Mouse (Mus musculus): Measurements from ENCODE around the gene Lars2. TPM values are rescaled to one million over a fixed set of nuclear protein-coding genes. Genes with fewer than 3 reads are reported as not detected.

Gene Lars2
- polyA plus RNA-seq, 1 experiment from 2014 or later: 819 TPM

DNA sequence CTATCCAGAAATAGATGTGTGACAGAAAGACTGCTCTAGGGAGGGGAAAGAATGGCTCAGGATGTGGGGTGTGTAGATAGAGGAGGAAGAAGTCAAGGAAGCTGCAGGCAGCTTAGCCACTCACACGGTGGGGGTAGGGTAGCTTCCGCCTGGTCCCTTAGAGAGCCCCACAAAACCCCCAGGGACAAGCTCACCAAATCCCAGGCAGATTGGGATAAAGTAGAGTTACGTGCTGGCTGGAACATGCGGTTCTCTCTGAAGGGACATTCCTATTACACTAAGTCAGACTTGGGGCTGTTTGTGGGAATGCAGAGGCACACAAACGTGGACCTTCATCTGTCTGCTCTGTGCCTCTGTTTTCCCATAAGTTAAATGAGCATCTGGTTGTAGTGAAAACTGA is 124.2 kb downstream of the Lars2 start:
- Histone ChIP-seq H3K27me3 (ENCODE audit: control insufficient read depth, insufficient read depth, low read depth, low read length) (no peaks in the 10 kb centered on the region), H3K9me3 (ENCODE audit: control insufficient read depth, low read length) (no peaks in the 10 kb centered on the region), H3K4me3 (ENCODE audit: low read length) (no peak overlapping the region), H3K4me2 (ENCODE audit: low read depth, low read length) (no peak overlapping the region), H3K36me3 (ENCODE audit: control insufficient read depth, insufficient read depth, low read length) (no peaks in the 10 kb centered on the region), H3K27ac (ENCODE audit: low read length) (peak overlapping the region; percentile 60), H3K9ac (ENCODE audit: low read length) (no peak overlapping the region), H3K4me1 (replicated peaks; ENCODE audit: control insufficient read depth, insufficient read depth, low read length) (peaks cover 35% of the 10 kb centered on the region)
- ATAC-seq (ENCODE audit: low read depth): peak; percentile 49
- 56% methylated on average over 5 of the region's 5 CpGs for WGBS

DNA sequence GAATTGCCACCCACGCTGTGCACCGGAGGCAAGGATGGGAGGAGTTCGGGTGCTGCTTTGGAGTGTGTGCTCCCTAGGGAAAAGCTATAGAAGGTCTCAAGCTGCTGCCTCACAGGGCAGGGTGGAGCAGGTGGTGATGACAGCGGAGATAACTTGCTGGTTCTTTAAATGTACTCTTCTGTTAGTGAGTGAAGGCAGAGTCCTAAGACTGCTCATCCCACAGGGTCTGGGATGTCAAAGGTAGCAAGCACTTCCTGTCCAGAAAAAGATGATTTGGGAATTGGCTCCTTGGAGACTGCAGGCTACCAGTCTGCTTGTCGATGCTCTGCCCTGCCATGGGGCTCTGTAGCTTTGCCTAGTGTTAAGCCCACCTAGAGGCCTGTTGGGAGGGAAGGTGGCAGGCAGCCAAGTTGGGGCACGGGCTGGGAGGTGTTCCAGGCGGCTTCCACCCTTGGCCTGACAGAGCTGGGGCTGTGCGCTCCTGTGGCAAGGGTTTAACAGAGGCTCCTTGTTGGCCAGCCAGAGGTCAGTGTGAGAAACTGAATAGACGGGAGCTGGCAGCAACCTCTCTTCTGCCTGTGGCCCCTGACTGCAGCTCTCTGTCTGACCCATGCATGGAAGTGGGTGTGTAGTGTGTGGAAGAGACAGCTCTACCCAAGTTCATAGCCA is 125.3 kb downstream of the Lars2 start:
- 46% methylated on average over 9 of the region's 9 CpGs for WGBS
- peak; percentile 67 for ATAC-seq (ENCODE audit: low read depth)
- peak overlapping the region; percentile 58 for H3K27ac ChIP-seq (ENCODE audit: low read length)

DNA sequence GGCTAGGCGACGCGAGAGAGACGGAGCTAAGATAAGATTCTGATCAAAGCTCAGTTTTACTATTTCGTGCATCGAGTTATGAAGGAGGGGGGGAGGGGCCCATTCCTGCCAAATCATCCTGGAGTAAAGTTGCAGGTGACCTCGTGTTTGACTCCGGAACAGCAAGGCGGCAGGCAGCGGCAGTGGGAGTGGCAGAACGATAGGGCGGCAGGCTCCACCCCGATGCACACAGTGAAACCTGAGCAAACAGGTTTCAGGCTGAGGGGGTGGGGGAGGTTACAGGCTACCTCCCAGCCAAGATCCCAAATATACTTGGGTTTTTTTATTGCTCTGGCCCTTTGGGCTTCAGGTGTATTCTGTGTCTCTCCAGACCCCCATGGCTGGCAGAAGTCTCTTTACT is 129.9 kb downstream of the Lars2 start:
- no peak for ATAC-seq (ENCODE audit: low read depth)
- Histone ChIP-seq H3K4me1 (replicated peaks; ENCODE audit: control insufficient read depth, insufficient read depth, low read length) (peaks cover 37% of the 10 kb centered on the region), H3K9me3 (ENCODE audit: control insufficient read depth, low read length) (no peaks in the 10 kb centered on the region), H3K36me3 (ENCODE audit: control insufficient read depth, insufficient read depth, low read length) (peaks cover 5% of the 10 kb centered on the region; the same call in 1 of the 2 replicates), H3K4me3 (ENCODE audit: low read length) (no peak overlapping the region), H3K9ac (ENCODE audit: low read length) (no peak overlapping the region), H3K27me3 (ENCODE audit: control insufficient read depth, insufficient read depth, low read depth, low read length) (no peaks in the 10 kb centered on the region), H3K4me2 (ENCODE audit: low read depth, low read length) (peak overlapping the region; percentile 39), H3K27ac (ENCODE audit: low read length) (no peak overlapping the region)
- WGBS: 18% methylated on average over 13 of the region's 13 CpGs

More for the DNA sequence above, 125.3 kb downstream of the Lars2 start:
- no peaks in the 10 kb centered on the region for H3K36me3 ChIP-seq (ENCODE audit: control insufficient read depth, insufficient read depth, low read length)
- no peak overlapping the region for H3K4me2 ChIP-seq (ENCODE audit: low read depth, low read length)
- H3K4me1 ChIP-seq (replicated peaks; ENCODE audit: control insufficient read depth, insufficient read depth, low read length): peaks cover 45% of the 10 kb centered on the region
- H3K4me3 ChIP-seq (ENCODE audit: low read length): no peak overlapping the region
- no peaks in the 10 kb centered on the region for H3K27me3 ChIP-seq (ENCODE audit: control insufficient read depth, insufficient read depth, low read depth, low read length)
- H3K9ac ChIP-seq (ENCODE audit: low read length): peak overlapping the region; percentile 40; the same call in 1 of the 2 replicates
- no peaks in the 10 kb centered on the region for H3K9me3 ChIP-seq (ENCODE audit: control insufficient read depth, low read length)

DNA sequence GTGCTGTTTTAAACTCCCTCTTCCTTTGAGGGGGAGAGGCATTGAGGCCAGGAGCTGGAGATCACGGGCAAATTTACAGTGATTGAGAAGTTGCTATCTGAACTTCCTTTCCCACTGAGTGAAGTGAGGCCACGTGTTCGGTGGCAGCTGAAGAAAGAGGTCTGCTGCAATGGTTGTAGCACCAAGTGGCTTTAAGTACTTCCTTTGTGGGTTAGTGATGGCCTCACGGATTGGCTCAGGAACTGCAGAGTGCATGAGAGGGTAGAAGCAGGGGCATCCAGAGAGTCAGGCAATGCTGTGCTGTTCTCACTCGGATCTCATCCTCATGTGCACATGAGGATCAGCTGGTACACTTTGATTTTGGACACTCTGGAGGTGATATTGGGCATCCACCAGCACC is 131.2 kb downstream of the Lars2 start:
- peaks cover 27% of the 10 kb centered on the region for H3K4me1 ChIP-seq (replicated peaks; ENCODE audit: control insufficient read depth, insufficient read depth, low read length)
- no peak overlapping the region for H3K27ac ChIP-seq (ENCODE audit: low read length)
- H3K36me3 ChIP-seq (ENCODE audit: control insufficient read depth, insufficient read depth, low read length): peaks cover 9% of the 10 kb centered on the region
- no peak overlapping the region for H3K4me3 ChIP-seq (ENCODE audit: low read length)
- ATAC-seq (ENCODE audit: low read depth): peak; percentile 78
- no peaks in the 10 kb centered on the region for H3K27me3 ChIP-seq (ENCODE audit: control insufficient read depth, insufficient read depth, low read depth, low read length)
- H3K9me3 ChIP-seq (ENCODE audit: control insufficient read depth, low read length): no peaks in the 10 kb centered on the region
- no peak overlapping the region for H3K4me2 ChIP-seq (ENCODE audit: low read depth, low read length)
- no peak overlapping the region for H3K9ac ChIP-seq (ENCODE audit: low read length)
- WGBS: 29% methylated on average over 5 of the region's 5 CpGs

DNA sequence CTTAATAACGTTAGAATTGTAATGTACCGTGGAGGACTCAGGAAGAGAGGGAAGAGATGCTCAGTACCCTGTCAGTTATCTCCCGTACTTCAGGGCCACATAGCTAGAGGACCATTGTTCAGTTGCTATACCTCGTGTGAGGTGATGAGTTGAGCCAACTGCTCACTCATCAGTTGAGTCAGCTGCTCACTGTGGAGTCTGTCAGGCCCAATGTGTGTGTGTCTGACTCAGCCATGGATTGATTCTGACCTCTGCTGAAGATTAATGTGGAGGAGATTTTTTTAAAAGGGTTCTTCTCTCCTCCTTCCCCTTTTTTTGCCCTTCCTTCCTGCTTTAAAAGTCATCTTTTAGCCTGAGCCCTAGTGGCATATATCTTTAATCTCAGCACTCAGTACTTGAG is 133.8 kb downstream of the Lars2 start:
- peaks cover 39% of the 10 kb centered on the region for H3K4me1 ChIP-seq (replicated peaks; ENCODE audit: control insufficient read depth, insufficient read depth, low read length)
- no peak for ATAC-seq (ENCODE audit: low read depth)
- H3K27ac ChIP-seq (ENCODE audit: low read length): no peak overlapping the region
- no peaks in the 10 kb centered on the region for H3K27me3 ChIP-seq (ENCODE audit: control insufficient read depth, insufficient read depth, low read depth, low read length)
- no peak overlapping the region for H3K9ac ChIP-seq (ENCODE audit: low read length)
- no peaks in the 10 kb centered on the region for H3K9me3 ChIP-seq (ENCODE audit: control insufficient read depth, low read length)
- WGBS: 76% methylated on average over 4 of the region's 4 CpGs
- H3K36me3 ChIP-seq (ENCODE audit: control insufficient read depth, insufficient read depth, low read length): peaks cover 14% of the 10 kb centered on the region
- H3K4me3 ChIP-seq (ENCODE audit: low read length): no peak overlapping the region
- no peak overlapping the region for H3K4me2 ChIP-seq (ENCODE audit: low read depth, low read length)

DNA sequence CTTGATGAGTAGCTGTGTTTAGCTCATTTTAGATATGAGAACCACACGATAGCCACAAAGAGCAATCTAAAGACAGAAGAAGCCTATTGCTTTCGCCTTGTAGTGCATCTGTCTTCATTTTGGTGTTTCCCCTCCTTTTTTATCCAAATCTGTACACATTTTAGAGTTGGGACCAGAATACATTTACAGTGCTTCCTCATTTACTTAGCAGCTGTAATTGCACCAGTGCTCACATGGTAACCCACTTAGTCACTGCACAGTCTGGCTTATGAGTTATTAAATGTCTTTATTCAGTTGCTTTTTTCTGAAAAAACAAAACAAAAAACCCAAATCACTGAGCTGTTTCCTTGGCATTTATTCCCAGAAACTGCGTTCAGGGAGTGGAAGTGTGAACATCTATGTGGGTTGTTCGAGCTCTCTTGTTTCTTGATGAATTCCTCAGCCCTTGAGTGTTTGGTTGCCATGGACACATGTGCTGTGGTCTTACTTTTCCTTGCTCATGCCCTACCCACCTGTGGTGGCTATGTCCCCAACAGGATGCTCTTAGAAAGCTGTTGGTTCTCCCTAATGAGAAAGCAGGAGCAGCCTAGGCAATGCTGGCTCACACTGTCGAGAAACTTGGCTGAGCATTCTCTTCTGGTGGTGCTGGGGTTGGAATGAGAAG is 136.6 kb downstream of the Lars2 start:
- Histone ChIP-seq H3K9ac (ENCODE audit: low read length) (no peak overlapping the region), H3K4me1 (replicated peaks; ENCODE audit: control insufficient read depth, insufficient read depth, low read length) (peaks cover 31% of the 10 kb centered on the region), H3K4me2 (ENCODE audit: low read depth, low read length) (no peak overlapping the region), H3K9me3 (ENCODE audit: control insufficient read depth, low read length) (no peaks in the 10 kb centered on the region), H3K27ac (ENCODE audit: low read length) (no peak overlapping the region; the same call in 1 of the 2 replicates), H3K36me3 (ENCODE audit: control insufficient read depth, insufficient read depth, low read length) (peaks cover 14% of the 10 kb centered on the region), H3K4me3 (ENCODE audit: low read length) (no peak overlapping the region), H3K27me3 (ENCODE audit: control insufficient read depth, insufficient read depth, low read depth, low read length) (no peaks in the 10 kb centered on the region)
- WGBS: 63% methylated on average over 5 of the region's 5 CpGs
- no peak for ATAC-seq (ENCODE audit: low read depth)

DNA sequence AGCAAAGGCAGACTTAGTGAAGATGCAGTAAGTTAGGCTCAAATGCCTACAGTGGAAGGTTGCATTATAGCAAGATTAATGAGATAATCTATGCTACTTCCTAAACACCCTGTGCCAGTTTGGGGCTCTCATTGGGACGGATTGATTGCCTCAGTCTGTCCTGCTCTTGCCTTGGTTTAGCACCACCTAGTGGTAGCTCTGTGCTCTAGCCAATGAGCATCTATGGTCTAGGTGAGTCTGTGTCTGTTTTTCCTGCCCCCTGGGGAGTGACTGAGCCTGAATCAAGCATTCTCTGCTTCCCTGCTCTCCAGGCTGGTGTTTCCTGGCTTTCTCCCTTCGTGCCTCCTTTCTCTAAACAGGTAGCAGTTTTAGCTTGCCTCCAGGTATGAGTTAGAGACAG is 137.6 kb downstream of the Lars2 start:
- no peak overlapping the region for H3K4me2 ChIP-seq (ENCODE audit: low read depth, low read length)
- no peaks in the 10 kb centered on the region for H3K27me3 ChIP-seq (ENCODE audit: control insufficient read depth, insufficient read depth, low read depth, low read length)
- ATAC-seq (ENCODE audit: low read depth): peak; percentile 27; the same call in 1 of the 2 replicates
- no peak overlapping the region for H3K9ac ChIP-seq (ENCODE audit: low read length)
- no peak overlapping the region for H3K27ac ChIP-seq (ENCODE audit: low read length)
- 13% methylated on average over 2 of the region's 2 CpGs for WGBS
- no peaks in the 10 kb centered on the region for H3K9me3 ChIP-seq (ENCODE audit: control insufficient read depth, low read length)
- peaks cover 31% of the 10 kb centered on the region for H3K4me1 ChIP-seq (replicated peaks; ENCODE audit: control insufficient read depth, insufficient read depth, low read length)
- H3K36me3 ChIP-seq (ENCODE audit: control insufficient read depth, insufficient read depth, low read length): peaks cover 14% of the 10 kb centered on the region
- no peak overlapping the region for H3K4me3 ChIP-seq (ENCODE audit: low read length)

DNA sequence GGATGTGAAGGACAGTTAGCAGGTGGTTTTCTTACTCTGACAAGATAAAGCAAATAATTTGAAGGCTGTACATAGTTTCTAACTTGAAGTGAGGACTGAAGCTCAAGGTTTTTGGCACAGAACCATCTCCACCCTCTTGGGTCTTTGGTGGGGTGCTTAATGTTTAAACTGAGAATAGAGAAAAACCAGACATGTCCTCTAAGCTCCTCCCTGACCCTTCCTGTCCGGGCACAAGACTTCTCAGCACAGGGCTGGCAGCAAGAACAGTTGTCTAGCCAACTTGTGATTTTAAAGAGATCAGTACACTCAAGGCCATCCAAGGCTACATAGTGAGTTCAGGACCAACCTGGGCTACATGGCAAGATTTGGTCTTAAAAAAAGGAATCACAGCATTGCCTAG is 138.9 kb downstream of the Lars2 start:
- Histone ChIP-seq H3K9me3 (ENCODE audit: control insufficient read depth, low read length) (no peaks in the 10 kb centered on the region), H3K27ac (ENCODE audit: low read length) (peak overlapping the region; percentile 17; the same call in 1 of the 2 replicates), H3K36me3 (ENCODE audit: control insufficient read depth, insufficient read depth, low read length) (peaks cover 17% of the 10 kb centered on the region; the same call in 1 of the 2 replicates), H3K27me3 (ENCODE audit: control insufficient read depth, insufficient read depth, low read depth, low read length) (no peaks in the 10 kb centered on the region), H3K4me3 (ENCODE audit: low read length) (no peak overlapping the region), H3K9ac (ENCODE audit: low read length) (no peak overlapping the region), H3K4me2 (ENCODE audit: low read depth, low read length) (no peak overlapping the region), H3K4me1 (replicated peaks; ENCODE audit: control insufficient read depth, insufficient read depth, low read length) (peaks cover 36% of the 10 kb centered on the region)
- ATAC-seq (ENCODE audit: low read depth): peak; percentile 48
- WGBS: 23% methylated on average over 1 of the region's 1 CpGs

DNA sequence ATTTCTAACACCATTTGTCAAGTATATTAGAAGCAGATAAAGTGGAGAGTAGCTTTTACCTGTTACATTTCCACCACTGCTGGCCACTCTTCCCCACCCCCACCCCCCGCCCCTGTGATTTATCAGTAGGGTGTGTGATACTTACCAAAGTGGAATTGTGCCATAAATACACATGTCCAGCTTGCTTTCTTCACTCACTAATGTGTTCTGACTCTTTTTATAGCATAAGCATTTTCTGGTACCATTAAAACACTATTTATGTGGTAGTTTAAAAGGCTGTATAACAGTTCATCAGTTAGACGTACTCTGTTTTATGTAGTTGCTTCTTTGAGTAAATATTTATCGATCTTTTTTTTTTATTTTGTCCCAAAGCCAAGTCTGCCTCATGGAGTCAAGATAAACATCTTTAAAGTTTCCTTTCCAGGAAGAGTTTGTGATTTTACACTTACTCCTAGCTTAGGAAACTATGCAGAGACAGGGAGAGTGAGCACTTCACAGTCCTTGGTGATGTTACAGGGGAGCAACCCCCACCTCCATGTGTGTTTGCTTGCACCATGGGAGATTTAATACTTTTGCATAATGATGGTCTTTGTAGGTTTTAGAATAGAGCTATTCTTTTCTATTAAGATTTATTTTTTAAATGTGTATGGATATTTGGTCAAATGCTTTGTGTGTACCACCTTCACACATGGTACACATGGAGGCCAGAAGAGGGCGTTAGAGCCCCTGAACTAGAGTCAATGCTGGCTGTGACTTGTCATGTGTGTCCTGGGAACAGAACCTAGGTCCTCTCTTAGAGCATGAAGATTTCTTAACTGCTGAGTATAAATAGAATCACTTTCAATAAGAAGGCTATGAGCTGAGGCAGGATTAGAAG is 139.8 kb downstream of the Lars2 start:
- Histone ChIP-seq H3K9me3 (ENCODE audit: control insufficient read depth, low read length) (no peaks in the 10 kb centered on the region), H3K9ac (ENCODE audit: low read length) (no peak overlapping the region), H3K4me3 (ENCODE audit: low read length) (no peak overlapping the region), H3K27me3 (ENCODE audit: control insufficient read depth, insufficient read depth, low read depth, low read length) (no peaks in the 10 kb centered on the region), H3K36me3 (ENCODE audit: control insufficient read depth, insufficient read depth, low read length) (peaks cover 22% of the 10 kb centered on the region), H3K4me1 (replicated peaks; ENCODE audit: control insufficient read depth, insufficient read depth, low read length) (peaks cover 36% of the 10 kb centered on the region), H3K27ac (ENCODE audit: low read length) (peak overlapping the region; percentile 83), H3K4me2 (ENCODE audit: low read depth, low read length) (peak overlapping the region; percentile 22; the same call in 1 of the 2 replicates)
- ATAC-seq (ENCODE audit: low read depth): peak; percentile 82
- 33% methylated on average over 4 of the region's 4 CpGs for WGBS

All from lung, embryonic 16.5 days (tissue).